Mouse (Mus musculus) neural tube, embryonic 13.5 days (tissue): ENCODE measurements around the gene Zfp961. TPM values are rescaled to one million over a fixed set of nuclear protein-coding genes. Genes with fewer than 3 reads are reported as not detected.
"Not testable (repeated sequence)": the region's sequence is repeated elsewhere in the genome, so short reads cannot be mapped to it uniquely, and the experiment has no call there.

ENCODE experiments used
- ATAC-seq: fragments of 200-750 bp; cut with Nextera tagmentation; 2 replicates; pipeline ENCODE4 v1.8.0; 2017; ENCODE audit warnings: low read depth, mild to moderate bottlenecking, moderate TSS enrichment, moderate library complexity
- H3K27ac ChIP-seq: fragments of 300-500 bp; sonication (generic); replicated peaks from 2 replicates; pipeline ENCODE4 v1.5.1; 2015; ENCODE audit warnings: moderate library complexity, mild to moderate bottlenecking, inconsistent platforms
- H3K27me3 ChIP-seq: fragments of 300-500 bp; sonication (generic); 2 replicates; pipeline ENCODE4 v1.6.1; 2015; ENCODE audit warnings: mild to moderate bottlenecking, inconsistent platforms
- H3K36me3 ChIP-seq: fragments of 300-500 bp; sonication (generic); 2 replicates; pipeline ENCODE4 v1.6.1; 2015; ENCODE audit warnings: mild to moderate bottlenecking, inconsistent platforms
- H3K4me1 ChIP-seq: fragments of 300-500 bp; sonication (generic); replicated peaks from 2 replicates; pipeline ENCODE4 v1.6.1; 2015; ENCODE audit warnings: inconsistent platforms
- H3K4me2 ChIP-seq: fragments of 300-500 bp; sonication (generic); 2 replicates; pipeline ENCODE4 v1.6.1; 2015; ENCODE audit warnings: inconsistent platforms, mild to moderate bottlenecking, moderate library complexity
- H3K4me3 ChIP-seq: fragments of 300-500 bp; sonication (generic); 2 replicates; pipeline ENCODE4 v1.5.1; 2015; ENCODE audit warnings: mild to moderate bottlenecking, inconsistent platforms
- H3K9ac ChIP-seq: fragments of 300-500 bp; sonication (generic); 2 replicates; pipeline ENCODE4 v1.6.1; 2015; ENCODE audit warnings: moderate library complexity, mild to moderate bottlenecking, inconsistent platforms
- H3K9me3 ChIP-seq: fragments of 300-500 bp; sonication (generic); 2 replicates; pipeline ENCODE4 v1.6.1; 2016; ENCODE audit warnings: inconsistent platforms
- WGBS: fragments of 180-500 bp; shearing (Covaris S2); methylation state at CpG from one replicate; pipeline ENCODE4 v1.1.7; 2015; 5-methylcytosine and 5-hydroxymethylcytosine counted together
- polyA plus RNA-seq: library from polyadenylated mRNA; unstranded; fragments of >200 nt; fragmentation: Nextera tagmentation; extraction: Ambion mirVana; gene quantifications from 2 replicates; pipeline ENCODE4 v1.2.1, GENCODE M21; 2015

Zfp961 gene
- polyA plus RNA-seq, result 16.6 and 18.1 TPM in 2 replicates

GRCm38 (mm10) chr8:71950482-71951221, at the start of gene Zfp961:
TSS of gene Zfp961 (plus strand) at chr8:71951038.
- Histone ChIP-seq H3K27ac (peak within 1 kb of the TSS; percentile 89), H3K9ac (peak within 1 kb of the TSS; percentile 86), H3K27me3 (no peaks in the 10 kb centered on the region), H3K9me3 (peaks cover 16% of the 10 kb centered on the region; the same call in 1 of the 2 replicates), H3K4me2 (peak within 1 kb of the TSS; percentile 70), H3K4me1 (peaks cover 20% of the 10 kb centered on the region), H3K4me3 (peak within 1 kb of the TSS; percentile 75), H3K36me3 (peaks cover 18% of the 10 kb centered on the region)
- 4% methylated on average over 34 of the region's 34 CpGs for WGBS
- ATAC-seq, result peak; percentile 100

- not testable (repeated sequence) for H3K4me1 ChIP-seq, H3K4me2 ChIP-seq, H3K9me3 ChIP-seq, H3K36me3 ChIP-seq, H3K27ac ChIP-seq, ATAC-seq, H3K27me3 ChIP-seq, H3K9ac ChIP-seq, H3K4me3 ChIP-seq
- WGBS, result 81% methylated on average over 1 of the region's 1 CpGs
Observed at GRCm38 (mm10) chr8:71903084-71903483, 47.8 kb upstream of the Zfp961 start.

DNA sequence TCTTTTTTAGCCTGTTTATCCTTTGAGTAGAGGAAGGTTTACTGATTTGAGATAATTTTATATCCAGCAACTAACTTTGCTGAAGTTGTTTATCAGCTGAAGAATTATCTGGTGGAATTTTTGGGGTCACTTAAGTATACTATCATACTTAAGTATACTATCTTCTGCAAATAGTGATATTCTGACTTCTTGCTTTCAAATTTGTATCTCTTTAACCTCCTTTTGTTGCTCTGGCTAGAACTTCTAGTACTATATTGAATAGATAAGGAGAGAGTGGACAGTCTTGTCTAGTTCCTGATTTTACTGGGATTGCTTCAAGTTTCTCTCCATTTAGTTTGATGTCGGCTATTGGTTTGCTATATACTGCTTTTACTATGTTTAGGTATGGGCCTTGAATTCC, 44.0 kb upstream of the Zfp961 start:
- H3K4me3 ChIP-seq, result no peak overlapping the region
- no peaks in the 10 kb centered on the region for H3K27me3 ChIP-seq
- H3K27ac ChIP-seq, result no peak overlapping the region
- H3K4me1 ChIP-seq, result peaks cover 6% of the 10 kb centered on the region; the same call in 1 of the 2 replicates
- H3K9me3 ChIP-seq, result no peaks in the 10 kb centered on the region
- H3K4me2 ChIP-seq, result no peak overlapping the region
- no peaks in the 10 kb centered on the region for H3K36me3 ChIP-seq
- WGBS, result 95% methylated on average over 1 of the region's 1 CpGs
- no peak overlapping the region for H3K9ac ChIP-seq
- ATAC-seq, result no peak

- Histone ChIP-seq H3K4me1 (peaks cover 6% of the 10 kb centered on the region; the same call in 1 of the 2 replicates), H3K4me2 (peak overlapping the region; percentile 57), H3K4me3 (peak overlapping the region; percentile 79), H3K9ac (peak overlapping the region; percentile 91; the same call in 1 of the 2 replicates), H3K27me3 (no peaks in the 10 kb centered on the region), H3K9me3 (no peaks in the 10 kb centered on the region), H3K27ac (peak overlapping the region; percentile 99), H3K36me3 (no peaks in the 10 kb centered on the region)
- no peak; the same call in 1 of the 2 replicates for ATAC-seq
- 94% methylated on average over 5 of the region's 5 CpGs for WGBS
Observed at GRCm38 (mm10) chr8:71907798-71908257, 43.0 kb upstream of the Zfp961 start.

GRCm38 (mm10) chr8:71908309-71909261, 42.3 kb upstream of the Zfp961 start, which contains the start of the genes Zfp882 and Zfp617:
TSS of gene Zfp882 (plus strand) at chr8:71908608.
TSS of gene Zfp617 (plus strand) at chr8:71908635.
- WGBS, result 6% methylated on average over 47 of the region's 47 CpGs
- ATAC-seq, result peak; percentile 97
- Histone ChIP-seq H3K4me2 (peak within 1 kb of the TSS; percentile 57), H3K36me3 (peaks cover 6% of the 10 kb centered on the region), H3K9ac (peak within 1 kb of the TSS; percentile 91), H3K9me3 (no peaks in the 10 kb centered on the region), H3K27ac (peak within 1 kb of the TSS; percentile 99), H3K4me1 (peaks cover 6% of the 10 kb centered on the region; the same call in 1 of the 2 replicates), H3K4me3 (peak within 1 kb of the TSS; percentile 79), H3K27me3 (no peaks in the 10 kb centered on the region)

DNA sequence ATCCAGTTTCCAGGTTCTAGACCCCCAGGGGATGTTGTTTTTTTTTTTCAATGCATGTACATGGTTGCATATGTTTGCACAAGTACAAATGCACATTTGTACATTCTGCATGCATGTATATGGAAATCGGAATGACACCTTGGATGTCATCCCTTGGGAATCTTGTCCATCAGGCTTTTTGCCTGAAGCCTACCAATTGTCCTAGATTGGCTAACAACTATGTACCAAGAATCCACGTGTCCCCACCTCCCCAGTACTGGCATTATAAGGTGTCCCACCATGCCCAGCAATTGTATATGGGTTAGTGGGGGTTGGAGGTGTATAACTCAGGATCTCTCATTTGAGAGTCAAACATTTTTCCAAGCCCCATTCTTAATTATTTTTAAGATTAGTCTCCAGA, 38.6 kb upstream of the Zfp961 start:
- Histone ChIP-seq H3K4me1 (peaks cover 6% of the 10 kb centered on the region; the same call in 1 of the 2 replicates), H3K9ac (no peak overlapping the region), H3K36me3 (peaks cover 39% of the 10 kb centered on the region), H3K27me3 (no peaks in the 10 kb centered on the region), H3K4me2 (no peak overlapping the region), H3K27ac (no peak overlapping the region), H3K9me3 (no peaks in the 10 kb centered on the region), H3K4me3 (no peak overlapping the region)
- no peak for ATAC-seq
- WGBS, result 91% methylated on average over 2 of the region's 2 CpGs

- Histone ChIP-seq H3K4me2 (peak overlapping the region; percentile 70), H3K27me3 (no peaks in the 10 kb centered on the region), H3K27ac (peak overlapping the region; percentile 97), H3K4me1 (peaks cover 13% of the 10 kb centered on the region), H3K36me3 (peaks cover 8% of the 10 kb centered on the region), H3K4me3 (peak overlapping the region; percentile 63), H3K9ac (peak overlapping the region; percentile 82), H3K9me3 (no peaks in the 10 kb centered on the region)
- under 1% methylated on average over 57 of the region's 57 CpGs for WGBS
- peak; percentile 100 for ATAC-seq
Observed at GRCm38 (mm10) chr8:71922567-71923401, 28.1 kb upstream of the Zfp961 start.

GRCm38 (mm10) chr8:71925791-71926190, 25.0 kb upstream of the Zfp961 start:
- no peak overlapping the region for H3K4me2 ChIP-seq
- peaks cover 28% of the 10 kb centered on the region for H3K36me3 ChIP-seq
- H3K27ac ChIP-seq, result no peak overlapping the region
- H3K4me1 ChIP-seq, result peaks cover 13% of the 10 kb centered on the region
- no peak overlapping the region for H3K9ac ChIP-seq
- no peaks in the 10 kb centered on the region for H3K27me3 ChIP-seq
- no peak for ATAC-seq
- no peaks in the 10 kb centered on the region for H3K9me3 ChIP-seq
- WGBS, result 96% methylated on average over 5 of the region's 5 CpGs
- no peak overlapping the region for H3K4me3 ChIP-seq

GRCm38 (mm10) chr8:71926551-71926950, 24.3 kb upstream of the Zfp961 start:
- Histone ChIP-seq H3K4me1 (peaks cover 13% of the 10 kb centered on the region), H3K4me3 (no peak overlapping the region), H3K9ac (no peak overlapping the region), H3K4me2 (no peak overlapping the region), H3K36me3 (peaks cover 35% of the 10 kb centered on the region), H3K9me3 (peaks cover 6% of the 10 kb centered on the region; the same call in 1 of the 2 replicates), H3K27me3 (no peaks in the 10 kb centered on the region), H3K27ac (no peak overlapping the region)
- WGBS, result 98% methylated on average over 3 of the region's 3 CpGs
- ATAC-seq, result no peak

DNA sequence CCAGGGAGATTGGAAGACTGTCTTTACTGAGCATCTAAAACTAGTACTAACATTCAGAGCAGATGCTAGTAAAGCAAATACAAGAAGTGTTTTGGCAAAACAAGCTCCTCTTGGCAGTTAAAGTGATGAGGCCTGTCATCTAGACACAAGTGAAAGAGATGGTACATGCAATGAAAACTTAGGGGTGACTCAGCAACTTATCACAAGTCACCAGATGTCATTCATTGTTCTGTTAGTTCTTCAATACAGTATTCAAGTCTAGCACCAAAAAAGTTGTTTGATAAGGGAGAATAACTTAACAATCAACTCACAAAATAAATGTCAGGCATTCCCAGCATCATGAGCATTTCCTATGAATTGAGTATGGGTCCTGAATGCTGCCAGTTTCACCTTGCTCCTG, 23.1 kb upstream of the Zfp961 start:
- ATAC-seq, result no peak
- no peak overlapping the region for H3K4me2 ChIP-seq
- H3K9me3 ChIP-seq, result peaks cover 7% of the 10 kb centered on the region; the same call in 1 of the 2 replicates
- H3K9ac ChIP-seq, result no peak overlapping the region
- H3K4me3 ChIP-seq, result no peak overlapping the region
- peaks cover 13% of the 10 kb centered on the region for H3K4me1 ChIP-seq
- H3K36me3 ChIP-seq, result peaks cover 40% of the 10 kb centered on the region
- H3K27me3 ChIP-seq, result no peaks in the 10 kb centered on the region
- H3K27ac ChIP-seq, result no peak overlapping the region

DNA sequence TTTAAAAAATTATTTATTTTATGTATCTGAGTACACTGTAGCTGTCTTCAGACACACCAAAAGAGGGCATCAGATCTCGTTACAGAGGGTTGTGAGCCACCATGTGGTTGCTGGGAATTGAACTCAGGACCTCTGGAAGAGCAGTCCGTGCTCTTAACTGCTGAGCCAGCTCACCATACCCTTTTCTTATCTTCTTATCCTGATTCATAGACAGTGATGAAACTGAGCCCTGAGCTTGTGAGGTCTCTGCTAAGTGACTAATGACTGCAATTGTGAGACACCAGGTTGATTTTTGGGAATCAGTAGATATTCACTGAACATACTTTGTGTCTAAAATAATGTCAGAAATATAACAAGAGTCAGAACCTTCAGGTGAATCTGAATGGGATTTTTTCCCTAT, 12.8 kb upstream of the Zfp961 start:
- not testable (repeated sequence) for H3K4me3 ChIP-seq, H3K4me2 ChIP-seq, ATAC-seq, H3K27ac ChIP-seq, H3K9ac ChIP-seq, H3K9me3 ChIP-seq, H3K27me3 ChIP-seq, H3K4me1 ChIP-seq
- peaks cover 11% of the 10 kb centered on the region for H3K36me3 ChIP-seq
- 96% methylated on average over 2 of the region's 2 CpGs for WGBS
